Mouse (Mus musculus) stomach, embryonic 14.5 days (tissue): ENCODE results near the gene Ifit3b. TPM values are rescaled to one million over a fixed set of nuclear protein-coding genes. Genes with fewer than 3 reads are reported as not detected.
"Not testable (repeated sequence)": the region's sequence is repeated elsewhere in the genome, so short reads cannot be mapped to it uniquely, and the experiment has no call there.

ENCODE experiments used
- ATAC-seq: fragments of 200-750 bp; cut with Nextera tagmentation; 2 replicates; pipeline ENCODE4 v1.8.0; 2017; ENCODE audit warnings: low read depth, moderate TSS enrichment; ENCODE audit not compliant: insufficient number of reproducible peaks, insufficient read depth, low FRiP score
- H3K27ac ChIP-seq: fragments of 300-500 bp; sonication (generic); 2 replicates; pipeline ENCODE4 v1.5.1; 2014; ENCODE audit warnings: mild to moderate bottlenecking, low read length, moderate library complexity, mixed read lengths
- H3K27me3 ChIP-seq: fragments of 300-500 bp; sonication (generic); 2 replicates; pipeline ENCODE4 v1.6.1; 2014; ENCODE audit warnings: low read length, control low read depth, mixed read lengths; ENCODE audit not compliant: control insufficient read depth, insufficient read depth
- H3K36me3 ChIP-seq: fragments of 300-500 bp; sonication (generic); 2 replicates; pipeline ENCODE4 v1.6.1; 2014; ENCODE audit warnings: mild to moderate bottlenecking, control low read depth, low read length, moderate library complexity, mixed read lengths; ENCODE audit not compliant: control insufficient read depth, insufficient read depth
- H3K4me1 ChIP-seq: fragments of 300-500 bp; sonication (generic); 2 replicates; pipeline ENCODE4 v1.6.1; 2014; ENCODE audit warnings: low read length, control low read depth, mixed read lengths; ENCODE audit not compliant: control insufficient read depth, insufficient read depth
- H3K4me2 ChIP-seq: fragments of 300-500 bp; sonication (generic); replicated peaks from 2 replicates; pipeline ENCODE4 v1.6.1; 2014; ENCODE audit warnings: low read depth, low read length, control low read depth
- H3K4me3 ChIP-seq: fragments of 300-500 bp; sonication (generic); 2 replicates; pipeline ENCODE4 v1.5.1; 2014; ENCODE audit warnings: low read depth, low read length, control low read depth
- H3K9ac ChIP-seq: fragments of 300-500 bp; sonication (generic); replicated peaks from 2 replicates; pipeline ENCODE4 v1.6.1; 2014; ENCODE audit warnings: low read depth, mild to moderate bottlenecking, control low read depth, low read length, moderate library complexity, mixed read lengths
- H3K9me3 ChIP-seq: fragments of 300-500 bp; sonication (generic); 2 replicates; pipeline ENCODE4 v1.6.1; 2016; ENCODE audit warnings: low read depth, low read length, control low read depth; ENCODE audit not compliant: control insufficient read depth
- WGBS: fragments of 180-500 bp; shearing (Covaris S2); extraction: QIAGEN DNeasy Blood & Tissue Kit; methylation state at CpG from one replicate; pipeline ENCODE4 v1.1.7; 2014; 5-methylcytosine and 5-hydroxymethylcytosine counted together
- polyA plus RNA-seq: library from polyadenylated mRNA; unstranded; fragments of >200 nt; fragmentation: Nextera tagmentation; extraction: Ambion mirVana; gene quantifications from 2 replicates; pipeline ENCODE4 v1.2.1, GENCODE M21; 2014

The Ifit3b gene
- polyA plus RNA-seq = 0.36 TPM in 1 of 2 replicates, not detected in the other

- WGBS = 42% methylated on average over 4 of the region's 4 CpGs
- peak; percentile 56; the same call in 1 of the 2 replicates for ATAC-seq
- H3K9ac ChIP-seq, H3K4me2 ChIP-seq, H3K36me3 ChIP-seq, H3K27ac ChIP-seq, H3K4me1 ChIP-seq, H3K9me3 ChIP-seq, H3K27me3 ChIP-seq, H3K4me3 ChIP-seq: not testable (repeated sequence)
These were observed at the start of gene Ifit3b for GRCm38 (mm10) chr19:34607237-34608051. Gene Ifit3b, plus strand, starts transcription at chr19:34607970.

DNA sequence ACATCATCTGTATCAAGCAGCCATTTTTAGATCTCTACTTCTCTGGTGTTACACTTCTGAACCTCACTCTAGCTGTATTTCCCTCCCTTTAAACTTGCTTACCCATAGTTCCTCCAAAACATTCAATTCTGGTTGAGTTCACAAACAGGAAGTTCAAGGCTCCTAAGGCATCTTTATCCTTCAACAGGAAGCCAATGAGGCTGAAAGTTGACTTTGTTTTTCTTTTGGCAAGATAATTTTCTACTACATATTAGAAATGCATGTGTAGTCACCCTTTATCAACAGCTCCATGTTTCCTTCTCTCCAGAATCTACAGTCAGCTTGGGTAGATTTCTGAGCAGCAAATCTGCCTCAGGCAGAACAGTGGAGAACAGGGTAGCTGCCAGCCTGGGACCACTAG is 45.2 kb upstream of the Ifit3b start:
- Histone ChIP-seq H3K27ac (no peak overlapping the region), H3K36me3 (no peaks in the 10 kb centered on the region), H3K4me2 (no peak overlapping the region), H3K4me3 (no peak overlapping the region), H3K9ac (no peak overlapping the region), H3K4me1 (no peaks in the 10 kb centered on the region), H3K27me3 (no peaks in the 10 kb centered on the region), H3K9me3 (no peaks in the 10 kb centered on the region)
- ATAC-seq = no peak

GRCm38 (mm10) chr19:34566178-34566784 is 41.5 kb upstream of the Ifit3b start:
- Histone ChIP-seq H3K9me3 (no peaks in the 10 kb centered on the region), H3K4me2 (no peak overlapping the region), H3K27ac (no peak overlapping the region), H3K9ac (no peak overlapping the region), H3K4me1 (no peaks in the 10 kb centered on the region), H3K36me3 (no peaks in the 10 kb centered on the region), H3K27me3 (no peaks in the 10 kb centered on the region), H3K4me3 (no peak overlapping the region)
- no peak for ATAC-seq
- 100% methylated on average over 1 of the region's 1 CpGs for whole genome bisulfite sequencing

DNA sequence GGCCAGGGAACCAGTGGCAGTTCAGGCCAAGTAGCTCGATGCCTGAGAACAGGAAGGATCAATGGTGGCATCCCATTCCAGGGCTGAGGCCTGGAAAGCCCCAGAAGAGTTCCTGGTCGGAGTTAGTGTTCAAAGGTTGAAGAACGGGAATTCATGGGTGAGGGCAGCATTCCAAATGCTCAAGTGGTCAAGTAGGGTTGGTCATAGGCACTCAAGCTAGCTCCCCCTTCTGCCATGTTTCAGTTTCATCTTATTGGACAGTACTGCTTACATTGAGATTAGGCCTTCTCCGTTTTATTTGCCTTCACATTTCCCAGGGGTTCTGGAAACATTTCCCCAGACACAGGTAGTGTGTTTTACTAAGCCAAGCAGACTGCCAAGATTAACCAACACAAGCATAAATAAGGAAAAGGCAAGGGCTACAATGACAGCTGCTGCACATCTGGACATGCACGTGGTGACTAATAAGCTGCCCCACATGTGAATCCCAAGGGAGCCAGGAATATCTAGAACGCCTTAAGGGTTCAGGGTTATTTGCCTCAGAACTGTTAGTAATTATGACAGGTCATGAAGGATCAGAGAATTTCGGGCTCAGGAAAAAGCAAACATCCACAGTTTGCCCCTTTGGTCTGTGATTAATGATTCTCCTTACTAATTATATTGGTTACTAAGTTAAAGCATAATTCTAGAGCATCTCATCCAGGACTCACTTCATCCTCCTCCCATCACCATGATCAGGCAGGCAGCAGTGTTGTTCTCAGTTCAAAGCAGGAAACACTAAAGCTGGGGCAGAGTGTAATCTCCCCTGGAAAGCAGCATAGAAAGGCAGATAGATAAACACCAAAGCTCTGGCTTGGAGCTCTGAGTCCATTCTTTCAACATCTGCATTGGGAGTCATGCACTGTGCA is 38.5 kb upstream of the Ifit3b start:
- no peak for ATAC-seq
- no peak overlapping the region for H3K9ac ChIP-seq
- H3K4me2 ChIP-seq = no peak overlapping the region
- H3K36me3 ChIP-seq = no peaks in the 10 kb centered on the region
- no peaks in the 10 kb centered on the region for H3K27me3 ChIP-seq
- WGBS = 64% methylated on average over 7 of the region's 7 CpGs
- H3K9me3 ChIP-seq = no peaks in the 10 kb centered on the region
- H3K27ac ChIP-seq = no peak overlapping the region
- H3K4me3 ChIP-seq = no peak overlapping the region
- no peaks in the 10 kb centered on the region for H3K4me1 ChIP-seq

DNA sequence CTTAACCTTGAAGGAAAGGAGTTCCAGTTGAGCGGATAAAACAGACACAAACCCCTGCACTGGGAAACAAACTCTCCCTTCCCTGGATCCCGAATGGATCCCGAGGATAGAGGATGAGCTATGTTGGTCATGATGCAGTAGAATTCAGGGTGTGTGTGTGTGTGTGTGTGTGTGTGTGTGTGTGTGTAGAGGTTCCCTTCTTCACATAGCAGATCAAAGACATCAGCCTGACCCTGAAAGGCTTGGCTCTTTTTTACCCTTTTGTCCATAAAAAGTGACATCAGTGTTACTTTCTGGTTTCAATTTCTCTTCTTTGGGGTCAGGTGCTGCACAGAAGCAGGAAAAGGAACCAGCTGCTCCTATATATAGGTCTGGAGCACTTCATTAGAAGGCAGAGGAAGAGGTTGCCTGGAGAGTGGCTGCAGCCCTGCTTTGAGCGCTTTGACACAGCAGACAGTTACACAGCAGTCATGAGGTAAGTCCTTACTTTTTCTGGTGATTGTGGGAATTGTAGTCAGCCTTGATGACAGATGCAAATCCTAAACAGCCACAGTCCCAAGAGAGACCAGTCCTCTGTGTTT is 37.8 kb upstream of the Ifit3b start:
- H3K27me3 ChIP-seq = no peaks in the 10 kb centered on the region
- 66% methylated on average over 4 of the region's 4 CpGs for WGBS
- H3K4me3 ChIP-seq = no peak overlapping the region
- no peak overlapping the region for H3K27ac ChIP-seq
- no peak overlapping the region for H3K9ac ChIP-seq
- H3K4me2 ChIP-seq = no peak overlapping the region
- no peaks in the 10 kb centered on the region for H3K9me3 ChIP-seq
- no peaks in the 10 kb centered on the region for H3K36me3 ChIP-seq
- H3K4me1 ChIP-seq = no peaks in the 10 kb centered on the region
- ATAC-seq = no peak

DNA sequence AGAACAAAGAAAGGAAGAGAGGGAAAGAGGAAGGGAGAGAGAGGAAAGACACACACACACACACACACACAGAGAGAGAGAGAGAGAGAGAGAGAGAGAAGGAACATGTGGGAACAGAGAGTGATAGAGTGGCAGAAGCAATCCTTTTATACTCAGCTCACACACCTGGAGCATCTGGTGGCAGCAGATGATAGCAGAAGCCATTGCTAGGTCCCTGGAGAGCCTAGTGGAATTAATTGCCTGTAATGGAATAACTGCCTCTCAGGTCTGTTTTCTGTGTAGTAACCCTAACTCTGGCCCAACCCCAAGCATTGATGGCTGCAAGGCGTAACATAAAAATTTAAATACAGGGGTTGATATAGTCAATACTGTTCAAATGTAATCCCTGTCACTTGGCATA is 36.7 kb upstream of the Ifit3b start:
- 80% methylated on average over 1 of the region's 1 CpGs for WGBS
- Histone ChIP-seq H3K4me2 (no peak overlapping the region), H3K36me3 (no peaks in the 10 kb centered on the region), H3K27me3 (no peaks in the 10 kb centered on the region), H3K27ac (no peak overlapping the region), H3K4me1 (no peaks in the 10 kb centered on the region), H3K4me3 (no peak overlapping the region), H3K9ac (no peak overlapping the region), H3K9me3 (no peaks in the 10 kb centered on the region)
- no peak for ATAC-seq

GRCm38 (mm10) chr19:34573650-34574049 is 34.1 kb upstream of the Ifit3b start:
- ATAC-seq = no peak
- H3K27me3 ChIP-seq = no peaks in the 10 kb centered on the region
- no peak overlapping the region for H3K9ac ChIP-seq
- no peak overlapping the region for H3K4me3 ChIP-seq
- no peaks in the 10 kb centered on the region for H3K9me3 ChIP-seq
- no peak overlapping the region for H3K27ac ChIP-seq
- no peak overlapping the region for H3K4me2 ChIP-seq
- H3K4me1 ChIP-seq = no peaks in the 10 kb centered on the region
- 94% methylated on average over 5 of the region's 5 CpGs for WGBS
- H3K36me3 ChIP-seq = no peaks in the 10 kb centered on the region

GRCm38 (mm10) chr19:34577121-34577520 is 30.6 kb upstream of the Ifit3b start:
- H3K27ac ChIP-seq = no peak overlapping the region
- WGBS = 83% methylated on average over 1 of the region's 1 CpGs
- H3K4me3 ChIP-seq = no peak overlapping the region
- H3K4me1 ChIP-seq = no peaks in the 10 kb centered on the region
- no peak overlapping the region for H3K9ac ChIP-seq
- H3K36me3 ChIP-seq = no peaks in the 10 kb centered on the region
- H3K27me3 ChIP-seq = no peaks in the 10 kb centered on the region
- H3K4me2 ChIP-seq = no peak overlapping the region
- ATAC-seq = no peak
- no peaks in the 10 kb centered on the region for H3K9me3 ChIP-seq
